Mouse (Mus musculus) G1E (cell line): ENCODE data around the gene Ly9.

Experiments used
- CTCF ChIP-seq: IDR thresholded peaks from 2 replicates; pipeline ENCODE4 v1.5.1; 2012; ENCODE audit warnings: low read depth, low read length, inconsistent platforms, mixed read lengths
- GATA1 ChIP-seq: IDR thresholded peaks from 2 replicates; pipeline ENCODE4 v1.6.1; 2012; ENCODE audit warnings: borderline replicate concordance, low read length, inconsistent platforms, mixed read lengths
- GATA2 ChIP-seq: IDR thresholded peaks from 2 replicates; pipeline ENCODE4 v1.6.1; 2012; ENCODE audit warnings: low read depth, low read length, inconsistent platforms, borderline replicate concordance
- POLR2AphosphoS5 ChIP-seq: IDR thresholded peaks from 2 replicates; pipeline ENCODE4 v1.6.1; 2012; ENCODE audit warnings: low read depth, low read length, inconsistent platforms; ENCODE audit not compliant: insufficient replicate concordance

DNA sequence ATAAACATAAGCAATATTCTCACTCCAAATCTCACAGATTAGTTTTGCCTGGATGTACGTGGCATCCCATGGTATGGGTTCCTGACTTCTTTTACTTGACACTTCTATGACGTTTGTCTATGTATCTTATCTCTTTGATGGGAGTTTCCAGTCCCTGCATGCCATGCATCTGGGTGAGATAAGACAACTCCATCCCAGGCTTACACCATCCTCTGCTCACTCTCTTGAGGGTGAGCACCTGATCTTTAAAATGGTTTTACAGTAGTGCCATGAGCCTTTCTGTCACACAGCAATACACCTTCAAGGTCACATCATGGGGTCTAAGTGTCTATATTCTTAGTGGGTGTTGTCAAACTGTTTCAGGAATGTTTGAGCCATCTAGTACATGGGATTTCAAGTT, 46.9 kb downstream of the Ly9 start:
- no peak for TF ChIP-seq POLR2AphosphoS5
- TF ChIP-seq CTCF, result no peak
- TF ChIP-seq GATA2, result no peak
- no peak for TF ChIP-seq GATA1
